Mouse (Mus musculus) heart, adult 2 months (tissue): ENCODE measurements at regions not wholly inside any gene's neighbourhood (a gene's known extent, or its start where the extent isn't known, plus 50 kb on each side); places are given as distances from the start of the nearest gene placed in this dataset.

ENCODE experiments used
- CTCF ChIP-seq: fragments of 200-600 bp; IDR thresholded peaks from 2 replicates; pipeline ENCODE4 v1.8.1; 2022; ENCODE audit warnings: antibody characterized with exemption, mild to moderate bottlenecking, moderate library complexity
- EP300 ChIP-seq: fragments of 200-500 bp; IDR thresholded peaks from 2 replicates; pipeline ENCODE4 v1.6.1; 2011; ENCODE audit warnings: low read depth, low read length, control low read depth; ENCODE audit not compliant: insufficient read depth

DNA sequence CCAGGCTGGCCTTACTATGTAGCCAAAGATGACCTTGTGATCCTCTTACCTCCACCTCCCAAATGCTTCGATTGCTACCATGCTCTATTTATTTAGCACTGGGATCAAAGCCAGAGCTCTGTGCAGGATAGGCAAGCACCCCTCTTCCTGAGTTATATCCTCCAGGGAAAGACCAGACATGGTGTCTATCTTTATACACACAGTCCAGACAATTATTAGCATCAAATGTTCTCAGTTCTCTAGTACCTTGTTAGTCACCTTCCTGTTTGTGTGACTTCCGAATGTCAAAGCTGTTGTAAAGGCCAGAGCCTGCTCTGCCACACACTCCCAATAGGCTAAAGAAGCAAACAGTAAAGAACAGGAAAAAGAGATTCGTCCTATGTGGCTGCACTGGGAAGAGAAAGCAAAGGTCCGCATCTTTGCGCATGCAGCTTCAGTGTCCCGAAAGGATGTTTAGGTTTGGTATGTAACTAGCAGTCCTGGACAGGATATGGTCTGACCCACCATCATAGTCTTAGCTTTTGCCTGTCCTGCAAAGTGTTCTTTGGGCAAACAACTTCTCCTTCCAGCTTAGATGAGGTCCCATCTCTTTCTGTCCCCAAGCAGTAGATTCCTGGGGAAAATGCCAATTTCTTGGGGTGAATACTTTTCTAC is 204.2 kb downstream of the Rnf152 start:
- TF ChIP-seq CTCF (no peak), EP300 (no peak)
